Mouse (Mus musculus) brain, embryonic 14.5 days (tissue): Measurements from ENCODE around the gene Ccdc194. TPM values are rescaled to one million over a fixed set of nuclear protein-coding genes. Genes with fewer than 3 reads are reported as not detected.

ENCODE experiments used
- DNase-seq: peaks from one replicate; pipeline ENCODE4 v3.0.0-alpha.2; 2011; ENCODE audit warnings: low read depth
- CTCF ChIP-seq: fragments of 200-500 bp; IDR thresholded peaks from 2 replicates; pipeline ENCODE4 v1.5.1; 2012; ENCODE audit warnings: inconsistent platforms, mild to moderate bottlenecking, moderate library complexity, borderline replicate concordance; ENCODE audit not compliant: insufficient read depth, insufficient read length; ENCODE audit errors: extremely low read depth
- POLR2A ChIP-seq: fragments of 200-500 bp; IDR thresholded peaks from 2 replicates; pipeline ENCODE4 v1.6.1; 2012; ENCODE audit warnings: mild to moderate bottlenecking, inconsistent platforms, borderline replicate concordance; ENCODE audit not compliant: poor library complexity, insufficient read depth, insufficient read length, severe bottlenecking; ENCODE audit errors: extremely low read depth
- polyA plus RNA-seq: library from polyadenylated mRNA; depleted of rRNA; stranded (reverse); fragments of >200 nt; gene quantifications from 2 replicates; pipeline ENCODE4 v1.2.3, GENCODE M21; 2012; rRNA removed

Ccdc194 gene
- polyA plus RNA-seq, result 0.11 and 0.56 TPM in 2 replicates

DNA sequence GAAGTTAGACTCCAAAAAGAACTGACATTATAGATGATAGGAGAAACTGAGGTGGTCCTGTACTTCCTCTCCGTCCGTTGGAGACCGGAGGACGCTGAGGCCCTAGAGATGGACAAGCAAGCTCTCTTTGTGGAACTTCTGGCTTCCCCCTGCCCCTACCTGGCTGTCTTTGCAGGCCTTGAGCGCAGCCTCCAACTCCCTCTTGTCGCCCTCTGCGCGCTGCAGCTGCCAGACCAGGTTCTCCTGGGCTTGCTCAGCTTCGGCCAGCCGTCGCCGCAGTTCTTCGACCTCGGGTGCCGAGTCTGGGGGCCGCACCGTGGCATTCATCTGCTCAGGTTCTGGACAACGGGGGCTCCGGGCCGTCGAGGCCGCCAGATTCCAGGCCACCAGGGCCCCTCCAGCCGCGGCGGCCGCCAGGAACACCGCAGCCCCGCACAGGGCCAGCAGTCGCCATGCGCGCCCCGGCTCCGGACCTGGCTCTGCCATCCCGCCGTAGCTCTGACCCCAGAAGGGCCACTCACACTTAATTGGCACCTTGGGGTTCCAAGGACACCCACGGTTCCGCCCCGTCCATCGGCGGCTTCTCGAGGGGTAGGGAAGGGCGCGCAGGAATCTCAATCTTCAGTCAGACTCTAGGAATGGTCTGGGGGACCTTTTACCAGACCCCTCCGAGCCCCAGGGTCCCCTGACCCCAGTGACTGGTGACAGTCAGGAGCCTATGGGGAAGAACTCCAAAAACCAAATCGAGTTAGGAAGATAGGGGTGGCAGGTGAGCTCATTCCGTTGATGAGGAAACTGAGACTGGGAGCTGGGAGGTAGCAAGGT lies at the start of gene Ccdc194:
Gene Ccdc194, minus strand, starts transcription at position 486 of the 825 bp plus-strand sequence.
- TF ChIP-seq POLR2A (no peak), CTCF (no peak)
- DNase-seq, result no peak

DNA sequence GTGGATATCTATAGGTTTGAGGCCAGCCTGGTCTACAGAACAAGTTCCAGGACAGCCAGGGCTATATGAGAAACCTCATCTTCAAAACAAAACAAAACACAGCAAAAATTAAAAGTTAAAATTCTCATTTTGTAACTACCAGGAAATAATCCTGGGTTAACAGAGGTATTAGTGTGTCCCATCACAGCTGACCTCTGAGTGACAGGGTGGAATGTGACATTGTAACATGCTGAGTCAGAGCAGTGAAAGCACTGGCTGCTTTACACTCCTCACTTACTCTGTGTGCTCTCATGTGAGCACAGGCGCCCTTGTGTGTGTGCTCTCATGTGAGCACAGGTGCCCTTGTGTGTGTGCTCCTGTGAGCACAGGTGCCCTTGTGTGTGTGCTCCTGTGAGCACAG lies 49.5 kb upstream of the Ccdc194 start:
- DNase-seq, result no peak
- TF ChIP-seq POLR2A, result no peak
- TF ChIP-seq CTCF, result no peak

DNA sequence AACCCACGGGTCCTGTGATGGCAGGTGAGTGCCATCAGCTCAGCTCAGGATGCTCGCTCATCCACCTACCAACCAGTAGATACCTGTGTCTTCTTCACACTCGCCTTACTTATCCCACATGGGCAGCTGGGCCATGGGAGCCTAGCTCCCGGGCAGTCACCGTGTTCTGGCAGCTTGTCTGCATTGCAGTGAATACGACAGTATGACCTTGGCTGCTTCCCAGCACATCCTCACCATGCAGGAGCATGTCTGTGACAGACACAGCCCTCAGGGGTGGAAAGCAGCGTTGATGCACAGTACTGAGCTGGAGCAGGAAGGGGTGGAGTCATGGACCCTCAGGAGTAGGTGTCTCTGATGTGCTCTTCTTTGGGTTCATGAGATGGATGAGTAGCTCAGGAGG lies 48.9 kb upstream of the Ccdc194 start:
- DNase-seq, result no peak
- TF ChIP-seq POLR2A, result no peak
- TF ChIP-seq CTCF, result no peak

DNA sequence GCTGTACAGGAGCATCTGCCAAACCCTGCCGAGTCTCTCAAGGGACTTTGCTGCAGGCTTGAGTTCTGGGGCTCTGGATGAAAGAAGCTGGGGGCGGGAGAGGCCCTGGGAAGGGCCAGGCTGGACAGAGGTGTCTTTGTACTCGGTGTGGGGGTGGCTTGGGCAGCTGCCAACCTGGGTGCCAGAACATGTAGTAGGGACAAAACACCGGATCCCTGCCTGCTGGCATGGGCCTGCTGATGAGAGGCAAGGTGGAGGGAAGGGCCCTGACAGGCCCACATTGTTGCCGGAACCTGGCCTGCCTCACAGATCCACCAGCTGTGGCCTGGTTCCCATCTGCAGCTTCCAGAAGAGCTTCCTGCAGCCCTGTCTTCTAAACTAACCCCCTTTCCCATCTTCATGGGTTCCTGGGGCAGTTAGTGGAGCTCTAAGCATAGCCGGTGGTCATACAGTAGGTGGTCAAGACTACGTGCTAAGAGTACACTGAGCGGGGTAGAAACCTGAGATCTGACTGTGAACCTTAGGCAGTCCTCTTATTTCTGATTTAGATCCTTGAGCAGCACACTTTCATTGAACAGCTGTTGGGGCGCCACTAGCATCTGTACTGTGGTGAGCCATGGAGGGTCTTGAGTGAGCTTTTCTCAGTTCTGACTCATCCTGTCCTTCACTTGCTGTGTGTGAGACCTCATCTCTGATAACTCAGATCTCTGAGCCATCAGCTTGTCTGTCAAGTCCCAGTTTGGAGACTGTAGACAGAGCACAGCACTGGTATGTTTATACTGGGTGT lies 47.5 kb upstream of the Ccdc194 start:
- DNase-seq, result peak; percentile 95
- TF ChIP-seq CTCF, result no peak
- TF ChIP-seq POLR2A, result no peak

DNA sequence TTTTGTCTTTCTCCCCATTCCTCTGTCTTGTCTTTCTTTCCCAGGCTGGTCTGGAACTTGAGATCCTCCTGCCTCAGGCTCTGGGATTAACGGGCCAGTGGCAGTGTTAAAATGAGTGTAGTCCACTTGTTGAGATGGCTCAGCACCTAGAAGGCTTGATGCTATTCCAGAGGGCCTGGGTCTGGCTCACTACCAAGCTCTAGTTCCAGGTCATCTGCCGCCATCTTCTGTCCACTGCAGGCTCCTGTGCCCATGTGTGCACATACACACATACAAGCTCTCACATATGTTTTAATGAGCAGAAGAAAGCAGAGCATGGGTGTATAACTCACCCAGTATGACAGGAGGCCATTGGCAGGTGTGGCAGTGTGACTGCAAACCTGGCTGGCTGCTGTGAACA lies 46.6 kb upstream of the Ccdc194 start:
- peak; percentile 31 for DNase-seq
- TF ChIP-seq POLR2A (no peak), CTCF (no peak)

DNA sequence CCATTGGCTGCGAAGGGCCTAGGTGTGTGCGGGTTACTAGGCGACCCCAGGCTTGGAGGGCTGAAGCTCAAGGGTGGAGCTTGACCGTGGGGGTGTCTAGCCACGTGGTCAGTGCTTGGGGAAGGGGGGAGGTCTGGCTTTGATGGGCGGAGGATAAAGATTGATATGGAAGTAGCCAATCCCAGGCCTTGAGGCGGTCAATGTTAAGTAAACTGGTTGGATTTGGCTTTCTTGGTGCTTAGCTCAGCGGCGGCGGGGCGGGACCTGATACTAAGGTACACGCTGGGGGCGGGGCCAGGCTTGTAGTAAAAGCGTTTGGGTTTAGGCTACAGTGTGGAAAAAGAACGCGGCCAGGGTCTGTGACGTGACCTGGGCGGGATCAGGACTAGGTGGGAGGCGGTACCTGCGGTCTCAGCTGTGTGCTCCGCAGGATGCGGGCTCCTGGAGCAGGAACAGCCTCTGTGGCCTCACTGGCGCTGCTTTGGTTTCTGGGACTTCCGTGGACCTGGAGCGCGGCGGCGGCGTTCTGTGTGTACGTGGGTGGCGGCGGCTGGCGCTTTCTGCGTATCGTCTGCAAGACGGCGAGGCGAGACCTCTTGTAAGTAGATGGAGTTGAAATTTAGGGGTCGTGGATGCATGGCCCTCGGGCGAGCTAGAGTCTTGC lies 44.9 kb upstream of the Ccdc194 start:
- peak; percentile 99 for DNase-seq
- no peak for TF ChIP-seq CTCF
- TF ChIP-seq POLR2A, result peak; percentile 27; the same call in 1 of the 2 replicates

DNA sequence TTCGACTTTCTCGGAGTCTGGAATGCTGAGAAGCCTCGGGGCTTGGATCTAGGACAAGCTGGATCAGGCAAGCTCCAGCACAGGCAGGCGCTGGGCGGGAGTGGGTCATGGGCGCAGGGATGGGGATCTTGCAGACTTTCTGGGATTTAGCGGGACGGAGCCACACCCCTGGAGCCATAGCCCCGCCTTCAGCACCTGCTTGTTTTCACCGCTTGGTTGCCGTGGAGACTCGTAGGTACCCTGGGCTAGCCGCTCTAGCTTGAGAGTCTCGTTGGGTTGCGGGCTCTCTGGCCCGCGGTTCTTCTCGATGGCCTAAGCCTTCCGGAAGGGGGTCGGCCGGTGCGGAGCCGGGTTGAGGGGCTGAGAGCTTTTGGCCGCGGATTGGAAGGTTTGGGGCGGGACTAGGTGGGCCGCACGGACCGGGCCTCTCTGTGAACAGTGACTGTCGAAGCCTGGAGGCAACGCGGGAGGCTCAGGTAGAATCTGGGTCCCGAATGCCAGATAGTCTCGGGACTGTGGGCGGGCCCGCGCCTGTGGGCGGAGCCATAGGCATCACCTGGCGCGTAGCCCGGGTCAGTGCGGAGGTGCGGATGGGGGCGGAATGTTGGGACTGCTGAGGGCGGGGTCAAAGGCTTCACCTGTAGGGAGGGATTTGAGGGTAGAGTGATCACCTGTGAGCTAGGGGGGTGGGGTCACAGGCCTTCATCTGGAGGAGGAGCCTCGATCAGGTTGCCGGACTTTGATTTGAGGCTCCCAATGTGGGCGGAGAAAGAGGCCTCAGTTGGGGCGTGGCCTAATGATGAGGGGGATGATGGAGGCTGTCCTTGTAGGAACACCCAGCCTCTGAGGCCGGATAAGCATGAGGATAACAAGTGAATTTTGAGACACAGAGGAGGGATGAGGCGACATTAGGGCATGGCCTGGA lies 44.1 kb upstream of the Ccdc194 start:
- TF ChIP-seq POLR2A (no peak), CTCF (no peak)
- peak; percentile 97 for DNase-seq

DNA sequence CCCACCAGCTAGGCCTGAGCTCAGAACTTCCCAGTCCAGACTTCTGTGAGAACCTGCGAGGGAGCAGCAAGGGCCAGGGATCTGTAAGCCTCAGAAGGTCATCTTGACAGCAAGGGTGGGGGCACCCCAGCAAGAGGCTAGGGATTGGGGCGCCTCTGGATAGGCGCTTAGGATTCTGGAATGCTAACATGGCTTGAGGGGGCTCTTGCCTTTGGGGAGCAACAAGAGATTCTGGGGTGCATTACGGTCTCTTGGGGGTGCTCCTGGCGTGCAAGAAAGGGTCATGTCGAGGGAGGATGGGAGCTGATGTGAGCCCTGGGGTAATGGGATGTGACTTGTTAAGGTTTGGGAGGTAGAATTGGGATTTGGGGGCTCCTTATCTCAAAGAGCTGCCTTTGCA lies 43.4 kb upstream of the Ccdc194 start:
- no peak for TF ChIP-seq POLR2A
- TF ChIP-seq CTCF, result no peak
- no peak for DNase-seq

DNA sequence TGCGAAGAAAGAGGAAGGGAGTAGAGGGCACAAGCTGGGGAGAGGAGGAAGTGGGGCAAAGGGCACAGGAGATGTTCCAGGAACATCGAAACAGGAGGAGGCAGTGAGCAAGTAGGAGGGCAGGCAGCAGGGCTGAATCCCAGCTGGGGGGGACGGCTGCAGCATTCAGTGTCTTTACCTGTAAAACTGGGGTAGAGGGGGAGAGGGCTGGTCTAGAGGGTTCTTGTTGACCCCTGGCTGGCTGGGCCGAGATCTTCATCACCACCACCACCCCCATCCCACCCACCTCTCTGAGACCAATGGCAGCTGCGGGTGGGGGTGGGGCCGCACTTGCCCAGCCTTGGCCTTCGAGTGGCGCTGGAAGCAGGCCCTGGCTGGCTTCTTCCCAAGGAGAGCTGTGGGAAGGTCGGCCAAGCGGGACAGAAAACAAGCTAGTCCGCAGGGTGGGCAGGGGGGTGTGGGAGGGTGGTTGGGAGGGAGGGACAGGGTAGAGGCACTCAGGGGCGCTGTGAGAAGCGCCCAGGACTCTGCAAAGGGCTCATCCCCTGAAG lies 43.0 kb upstream of the Ccdc194 start, which contains the start of gene Slc27a1:
Gene Slc27a1, plus strand, starts transcription at position 496 of the 551 bp plus-strand sequence.
- DNase-seq, result peak; percentile 88
- TF ChIP-seq CTCF, result no peak

DNA sequence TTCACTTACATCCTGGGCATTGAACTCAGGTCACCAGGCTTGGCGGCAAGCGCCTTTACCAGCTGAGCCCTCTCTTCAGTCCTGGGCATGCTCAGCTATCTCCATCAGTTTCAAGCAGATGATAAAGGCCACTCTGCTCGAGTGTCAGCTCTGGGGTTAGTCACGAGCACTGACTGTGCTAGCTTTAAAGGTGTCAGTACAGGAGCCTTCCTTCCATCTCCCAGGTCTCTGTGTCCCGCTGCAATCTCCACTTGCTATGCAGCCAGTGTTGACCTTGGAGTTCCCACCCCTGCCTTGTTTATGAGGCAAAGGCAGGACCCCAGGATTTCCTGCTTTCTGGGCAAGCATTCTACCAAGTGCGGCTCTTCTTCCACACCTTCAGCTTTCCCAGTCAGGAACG lies 42.1 kb upstream of the Ccdc194 start:
- TF ChIP-seq POLR2A, result no peak
- no peak for TF ChIP-seq CTCF
- DNase-seq, result no peak

DNA sequence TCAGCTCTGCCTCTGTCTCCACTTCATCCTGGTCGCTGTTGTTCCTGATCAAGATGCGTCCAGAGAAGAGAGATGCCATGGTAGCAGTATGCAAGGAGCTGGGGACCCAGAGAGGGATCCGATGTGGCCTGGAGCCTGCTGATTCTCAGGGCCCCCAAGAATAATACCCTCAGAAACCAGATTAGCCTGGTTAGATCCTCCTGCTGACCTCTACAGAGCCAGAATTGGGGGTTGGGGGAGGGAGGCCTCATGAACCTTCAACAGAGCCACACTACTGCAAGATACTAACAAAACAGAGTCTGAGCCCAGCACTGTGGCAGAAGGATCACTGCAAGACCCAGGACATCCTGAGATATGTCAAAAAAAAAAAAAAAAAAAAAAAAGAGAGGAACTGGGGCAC lies 41.0 kb upstream of the Ccdc194 start, which contains the start of gene Nxnl1:
Gene Nxnl1, minus strand, starts transcription at position 101 of the 400 bp plus-strand sequence.
- no peak for TF ChIP-seq POLR2A
- TF ChIP-seq CTCF, result no peak
- no peak for DNase-seq
